Mouse (Mus musculus): Measurements from ENCODE around the gene Ccdc149. TPM values are rescaled to one million over a fixed set of nuclear protein-coding genes. Genes with fewer than 3 reads are reported as not detected.

The Ccdc149 gene
- total RNA-seq, 2 experiments from 2014 or later = 0.26 to 2.5 TPM

- no peak for ATAC-seq (replicated peaks; ENCODE audit: low FRiP score, poor library complexity, severe bottlenecking)
Observed at GRCm38 (mm10) chr5:52350451-52350850, 120.9 kb downstream of the Ccdc149 start.

GRCm38 (mm10) chr5:52346890-52347289, 124.4 kb downstream of the Ccdc149 start:
- no peak for ATAC-seq (replicated peaks; ENCODE audit: low FRiP score, poor library complexity, severe bottlenecking)

- ATAC-seq (replicated peaks; ENCODE audit: low FRiP score, poor library complexity, severe bottlenecking) = no peak
Observed at GRCm38 (mm10) chr5:52339134-52339533, 132.2 kb downstream of the Ccdc149 start.

GRCm38 (mm10) chr5:52335590-52335989, 135.7 kb downstream of the Ccdc149 start:
- no peak for ATAC-seq (replicated peaks; ENCODE audit: low FRiP score, poor library complexity, severe bottlenecking)

GRCm38 (mm10) chr5:52332120-52332519, 139.2 kb downstream of the Ccdc149 start:
- ATAC-seq (replicated peaks; ENCODE audit: low FRiP score, poor library complexity, severe bottlenecking) = no peak

Other genes starting within 250 kb of the Ccdc149 start
- not detected in 2 replicates for gene Sod3, start 107.7 kb downstream of the Ccdc149 start, total RNA-seq (2015; ENCODE audit: low replicate concordance)
- not detected in 2 replicates for gene Sod3, start 107.7 kb downstream of the Ccdc149 start, total RNA-seq (2017; ENCODE audit: low replicate concordance)
- not detected in 2 replicates for gene Lgi2, start 94.9 kb upstream of the Ccdc149 start, total RNA-seq (2015; ENCODE audit: low replicate concordance)
- gene Lgi2, start 94.9 kb upstream of the Ccdc149 start, total RNA-seq (2017; ENCODE audit: low replicate concordance) = not detected in 2 replicates
- 1.9 and 7.3 TPM in 2 replicates for gene Sepsecs, start 198.2 kb upstream of the Ccdc149 start, total RNA-seq (2015; ENCODE audit: low replicate concordance)
- 7.2 and 11.5 TPM in 2 replicates for gene Sepsecs, start 198.2 kb upstream of the Ccdc149 start, total RNA-seq (2017; ENCODE audit: low replicate concordance)

All from erythroblast, adult 5-6 weeks (primary cell).